Mouse (Mus musculus) layer of hippocampus, adult 2 months (tissue): ENCODE results near the gene Gm6377. TPM values are rescaled to one million over a fixed set of nuclear protein-coding genes. Genes with fewer than 3 reads are reported as not detected.

ENCODE experiments used
- DNase-seq, 2 experiments: peaks; one replicate each; pipeline ENCODE4 v3.0.0; 2022; ENCODE audit warnings: low spot score in 2 of 2
- H3K27ac ChIP-seq: fragments of 200-600 bp; 2 replicates; pipeline ENCODE4 v1.8.1; 2022
- H3K4me3 ChIP-seq: fragments of 200-600 bp; 2 replicates; pipeline ENCODE4 v1.8.1; 2022; ENCODE audit warnings: mild to moderate bottlenecking
- CTCF ChIP-seq: fragments of 200-600 bp; conservative IDR thresholded peaks from 2 replicates; pipeline ENCODE4 v1.8.1; 2022; ENCODE audit warnings: antibody characterized with exemption, mild to moderate bottlenecking, moderate library complexity
- long read RNA-seq, 2 experiments: library from polyadenylated mRNA; stranded (forward); transcript quantifications; one replicate each; pipeline ENCODE4 v2.0.0; 2021; ENCODE audit warnings: borderline mapping rate in 2 of 2
- total RNA-seq, 2 experiments: library from RNA; stranded (reverse); gene quantifications; 2 replicates each; pipeline ENCODE4 v1.2.3; 2021

Gm6377 gene
- total RNA-seq, result not detected
- long read RNA-seq, experiment 1, result 0 reads
- long read RNA-seq, experiment 2, result 0 reads

DNA sequence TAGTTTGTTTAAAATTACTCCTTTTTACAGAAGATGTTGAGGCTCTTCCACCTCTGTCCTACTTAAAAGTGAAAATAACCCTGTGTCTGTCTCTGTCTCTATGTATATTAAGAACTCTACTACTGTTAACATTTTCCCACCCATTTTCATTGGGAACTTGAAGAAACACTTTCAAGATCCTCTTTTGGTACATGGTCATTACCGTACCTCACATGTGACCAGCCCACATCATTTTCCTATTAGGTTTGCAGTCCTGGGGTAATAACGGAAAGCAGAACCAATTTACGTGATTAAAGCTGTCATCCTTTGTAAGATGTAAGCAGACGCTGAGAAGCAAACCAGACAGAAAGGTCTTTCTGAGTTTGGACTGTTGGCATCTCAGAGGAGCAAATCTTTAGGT lies at the start of gene Gm6377:
TSS of gene Gm6377 (plus strand) at position 289 of the 400 bp plus-strand sequence.
- Histone ChIP-seq H3K4me3 (no peak within 1 kb of the TSS), H3K27ac (no peak within 1 kb of the TSS)
- TF ChIP-seq CTCF, result no peak
- DNase-seq, result no peak

DNA sequence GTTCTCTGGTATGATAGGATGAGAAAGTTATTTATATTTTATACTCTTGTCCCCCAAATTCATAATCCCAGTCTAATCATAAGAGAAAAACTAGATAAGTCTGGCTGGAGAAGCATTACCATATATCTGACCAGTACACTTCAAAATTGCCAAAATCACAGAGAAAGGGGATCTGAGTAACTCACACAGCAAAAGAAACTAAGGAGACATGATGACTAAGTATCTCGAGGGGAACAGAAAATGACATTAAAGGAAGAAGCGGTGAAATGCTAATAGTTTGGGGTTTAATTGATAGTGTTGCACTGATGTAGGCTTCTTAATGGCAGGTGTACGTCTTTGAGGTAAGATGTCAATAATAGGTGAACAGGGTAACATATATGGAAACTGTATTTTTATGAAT lies 49.4 kb upstream of the Gm6377 start:
- no peak overlapping the region for H3K27ac ChIP-seq
- no peak for TF ChIP-seq CTCF

DNA sequence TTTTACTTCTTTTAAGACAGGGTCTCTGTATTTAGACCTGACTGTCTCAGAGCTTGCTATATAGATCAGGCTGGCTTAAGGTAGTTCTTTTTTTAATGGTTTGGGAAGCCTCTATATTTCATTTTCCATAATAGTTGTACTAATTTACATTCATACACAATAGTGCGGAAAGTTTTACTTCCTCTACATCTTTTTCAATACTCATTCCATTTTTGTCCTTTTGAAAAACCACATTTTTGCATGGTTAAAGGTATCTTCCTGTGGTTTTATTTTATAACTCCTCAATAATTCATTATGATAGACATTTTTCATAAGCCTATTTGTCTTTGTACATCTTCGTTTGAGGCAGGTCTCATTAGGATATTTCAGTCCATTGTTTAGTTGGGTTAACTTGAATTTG lies 45.3 kb upstream of the Gm6377 start:
- TF ChIP-seq CTCF, result no peak
- Histone ChIP-seq H3K4me3 (no peak overlapping the region), H3K27ac (no peak overlapping the region)
- DNase-seq, result no peak

More for the DNA sequence above, 49.4 kb upstream of the Gm6377 start:
- no peak overlapping the region for H3K4me3 ChIP-seq
- DNase-seq, result no peak

DNA sequence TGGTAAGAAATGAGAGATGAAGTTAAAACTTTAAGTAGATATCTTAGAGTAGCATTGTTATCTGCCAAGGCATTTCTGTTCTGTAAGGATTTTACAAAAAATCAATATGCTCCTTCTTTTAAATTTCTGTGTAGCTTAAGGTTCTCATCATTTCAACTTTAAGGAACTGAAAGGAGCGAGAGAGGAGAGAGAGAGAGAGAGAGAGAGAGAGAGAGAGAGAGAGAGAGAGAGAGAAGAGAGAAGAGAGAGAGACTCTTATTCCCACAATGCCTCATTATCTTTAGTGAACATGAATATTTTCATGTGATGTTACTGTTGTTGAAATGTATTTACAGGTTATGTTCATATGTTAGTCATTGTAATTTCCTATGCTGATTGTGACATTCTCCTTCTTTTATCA lies 36.2 kb upstream of the Gm6377 start:
- no peak overlapping the region for H3K4me3 ChIP-seq
- TF ChIP-seq CTCF, result no peak
- DNase-seq, result no peak
- H3K27ac ChIP-seq, result no peak overlapping the region

DNA sequence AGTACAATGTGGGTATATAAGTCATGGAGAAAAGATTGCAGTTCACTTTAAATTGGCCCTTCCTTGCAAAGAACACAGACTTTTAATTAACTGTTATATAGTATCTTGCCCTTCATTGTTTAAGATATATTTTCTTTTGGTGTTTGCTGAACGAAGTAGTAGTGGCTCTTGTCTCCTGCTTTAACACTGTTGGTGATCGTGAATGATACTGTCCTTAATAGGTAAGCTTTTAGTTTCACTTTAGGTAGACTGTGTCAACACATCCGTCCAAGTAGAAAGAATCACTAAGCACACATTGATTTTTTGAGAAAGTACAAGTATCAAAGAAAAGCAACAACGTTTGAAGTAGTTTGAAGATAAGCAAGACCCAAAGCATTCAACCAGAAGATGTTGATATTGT lies 35.7 kb upstream of the Gm6377 start:
- no peak for DNase-seq
- Histone ChIP-seq H3K4me3 (no peak overlapping the region), H3K27ac (no peak overlapping the region)
- TF ChIP-seq CTCF, result no peak

DNA sequence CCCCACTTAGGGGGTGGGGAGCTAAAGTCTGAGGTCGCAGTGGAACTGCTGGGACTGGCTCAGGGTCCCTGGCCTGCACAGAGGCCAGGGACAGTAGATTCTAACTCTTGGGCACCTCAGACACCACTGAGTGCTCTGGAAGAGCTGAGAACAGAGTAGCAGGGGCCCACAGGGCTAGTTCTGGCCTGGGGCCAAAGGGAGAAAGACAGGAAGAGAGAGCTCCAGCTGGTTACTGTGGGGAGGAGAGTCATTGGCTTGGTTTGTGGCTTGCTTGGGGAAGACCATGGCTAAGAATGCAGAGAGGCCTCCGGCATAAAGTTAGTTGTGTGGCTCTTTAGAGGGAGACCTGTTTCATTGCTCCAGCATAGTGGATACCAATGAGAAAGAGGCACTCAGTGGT lies 21.5 kb upstream of the Gm6377 start:
- DNase-seq, result no peak
- Histone ChIP-seq H3K27ac (no peak overlapping the region), H3K4me3 (no peak overlapping the region)
- TF ChIP-seq CTCF, result no peak

DNA sequence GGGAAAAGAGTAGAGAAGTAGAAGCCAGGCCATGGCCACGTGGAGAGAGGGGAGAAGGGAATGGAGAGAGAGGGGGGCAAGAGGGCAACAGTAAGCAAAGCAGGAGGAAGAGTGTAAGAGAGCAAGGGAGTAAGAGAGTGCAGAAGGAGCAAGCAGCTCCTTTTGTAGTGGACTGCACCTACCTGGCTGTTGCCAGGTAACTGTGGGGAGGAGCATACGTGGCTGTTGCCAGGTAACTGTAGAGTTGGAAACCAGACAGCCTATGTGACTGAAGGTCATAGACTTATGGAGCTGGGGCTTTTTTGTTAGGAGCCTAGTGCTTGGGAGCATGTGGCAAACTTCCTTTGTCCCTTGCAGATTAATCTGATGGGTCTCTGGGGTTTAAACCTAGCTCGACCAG lies 21.1 kb upstream of the Gm6377 start:
- no peak overlapping the region for H3K4me3 ChIP-seq
- H3K27ac ChIP-seq, result no peak overlapping the region
- no peak for TF ChIP-seq CTCF
- no peak for DNase-seq

DNA sequence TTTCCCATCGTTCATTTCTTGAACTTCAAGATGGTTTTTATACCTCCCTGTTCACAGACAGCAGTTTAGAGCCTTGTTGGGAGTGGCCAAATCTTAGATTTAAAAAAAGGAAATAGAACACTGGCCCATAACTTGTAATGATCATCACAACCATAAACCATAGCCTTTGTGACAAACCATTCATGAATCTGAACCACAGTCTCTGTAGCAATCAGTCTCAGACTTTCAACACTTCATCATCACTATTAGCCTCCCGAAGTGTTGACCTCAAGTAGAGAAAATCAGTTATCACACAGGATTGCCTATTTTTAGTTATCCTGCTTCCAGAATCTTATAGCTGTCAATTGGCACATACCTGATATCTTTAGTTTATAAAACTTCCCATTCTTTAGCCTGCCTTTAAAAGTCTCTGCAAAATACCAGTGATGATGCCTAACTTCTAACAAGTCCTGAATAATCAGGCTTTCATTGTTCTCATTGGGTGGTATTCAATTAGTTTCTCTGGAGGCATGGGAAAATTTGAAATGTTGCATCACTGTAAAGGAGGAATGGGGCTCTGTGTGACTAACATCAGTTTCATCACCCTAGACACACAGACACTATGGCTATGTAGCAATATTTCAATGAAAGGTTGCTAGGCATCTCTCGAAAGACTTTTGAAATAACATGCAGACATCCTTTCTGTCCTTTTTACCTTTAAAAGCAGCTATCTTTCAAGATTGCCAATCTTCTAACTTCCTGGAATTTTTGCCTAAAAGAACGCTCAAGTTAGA lies 11.7 kb upstream of the Gm6377 start:
- no peak overlapping the region for H3K27ac ChIP-seq
- DNase-seq, result no peak
- no peak for TF ChIP-seq CTCF
- H3K4me3 ChIP-seq, result no peak overlapping the region

DNA sequence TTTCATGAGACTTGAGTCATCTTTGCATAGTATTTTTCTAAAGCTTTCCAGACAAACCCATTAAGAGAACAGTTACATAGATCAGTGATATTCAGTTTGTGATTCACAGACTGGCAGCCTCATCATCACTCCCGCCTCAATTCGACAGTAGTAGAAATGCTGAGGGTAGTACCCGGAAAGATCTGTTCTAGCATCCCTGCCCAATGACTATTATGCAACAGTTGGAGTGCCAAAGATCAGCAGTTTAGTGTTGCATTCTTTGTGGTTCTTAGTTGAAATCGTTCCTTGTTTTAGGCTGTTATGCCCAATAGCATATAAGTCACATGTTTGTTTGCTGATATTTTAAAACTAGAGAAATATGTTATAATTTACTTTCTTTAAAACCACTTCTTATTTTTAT lies 6.9 kb upstream of the Gm6377 start:
- Histone ChIP-seq H3K27ac (no peak overlapping the region), H3K4me3 (no peak overlapping the region)
- no peak for TF ChIP-seq CTCF
- DNase-seq, result no peak

DNA sequence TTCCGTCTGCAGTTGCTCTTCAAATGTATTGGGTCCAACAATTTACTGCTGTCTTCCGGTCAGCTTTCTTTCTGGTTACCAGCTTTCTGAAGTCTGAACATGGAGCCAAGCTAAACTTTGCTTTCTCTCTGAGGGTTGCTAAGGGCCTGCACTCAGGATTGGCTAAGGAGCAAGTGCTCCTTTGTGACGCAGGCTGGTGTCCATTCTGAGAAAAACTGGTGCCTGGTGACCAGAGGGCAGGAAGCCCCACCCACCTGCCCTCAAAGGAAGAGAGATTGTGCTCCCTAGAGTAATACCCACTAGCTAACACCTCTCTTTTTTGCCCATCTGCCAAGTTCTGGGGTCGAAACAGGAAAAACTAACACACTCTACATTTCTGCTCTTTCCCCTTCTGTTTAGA lies 5.6 kb upstream of the Gm6377 start:
- no peak for TF ChIP-seq CTCF
- H3K4me3 ChIP-seq, result no peak overlapping the region
- no peak for DNase-seq
- no peak overlapping the region for H3K27ac ChIP-seq

DNA sequence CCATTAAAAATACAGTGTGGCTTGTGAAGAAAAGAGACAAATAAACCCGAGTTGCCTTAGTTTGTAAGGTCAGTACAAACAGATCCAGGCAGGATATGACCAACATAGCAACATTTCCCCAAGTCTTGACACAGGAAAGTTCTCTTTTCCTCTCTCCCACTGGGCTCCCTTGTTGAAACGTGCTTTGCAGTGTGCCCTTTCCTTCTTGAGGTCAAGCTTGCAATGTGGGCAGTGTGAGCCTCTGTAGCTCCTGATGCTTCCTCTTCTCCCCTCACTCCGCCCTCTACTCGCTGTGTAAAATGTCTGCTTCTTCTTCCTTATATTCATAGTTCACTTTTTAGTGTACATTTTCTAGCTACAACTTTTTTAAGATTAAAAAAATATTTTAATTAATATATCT lies 5.1 kb upstream of the Gm6377 start:
- DNase-seq, result no peak
- no peak overlapping the region for H3K4me3 ChIP-seq
- H3K27ac ChIP-seq, result no peak overlapping the region
- TF ChIP-seq CTCF, result no peak

DNA sequence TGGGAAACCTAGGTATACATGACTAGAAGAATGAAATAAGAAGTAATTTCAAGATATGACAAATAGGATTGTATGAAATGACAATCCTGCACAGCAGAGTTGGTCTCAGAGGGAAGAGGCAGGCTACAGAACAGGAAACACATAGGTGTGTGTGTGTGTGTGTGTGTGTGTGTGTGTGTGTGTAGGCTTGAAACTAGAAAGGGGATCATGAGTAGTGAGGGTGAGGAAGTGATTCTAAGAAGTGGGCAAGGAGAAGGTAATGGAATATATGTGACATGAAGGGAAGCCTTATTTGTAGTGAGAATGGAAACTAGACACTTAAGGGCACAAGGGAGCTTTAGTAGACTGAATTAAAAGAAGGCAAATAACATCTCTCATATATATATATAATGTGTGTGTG lies 11.3 kb downstream of the Gm6377 start:
- Histone ChIP-seq H3K27ac (no peak overlapping the region), H3K4me3 (no peak overlapping the region)
- no peak for TF ChIP-seq CTCF
- no peak for DNase-seq

DNA sequence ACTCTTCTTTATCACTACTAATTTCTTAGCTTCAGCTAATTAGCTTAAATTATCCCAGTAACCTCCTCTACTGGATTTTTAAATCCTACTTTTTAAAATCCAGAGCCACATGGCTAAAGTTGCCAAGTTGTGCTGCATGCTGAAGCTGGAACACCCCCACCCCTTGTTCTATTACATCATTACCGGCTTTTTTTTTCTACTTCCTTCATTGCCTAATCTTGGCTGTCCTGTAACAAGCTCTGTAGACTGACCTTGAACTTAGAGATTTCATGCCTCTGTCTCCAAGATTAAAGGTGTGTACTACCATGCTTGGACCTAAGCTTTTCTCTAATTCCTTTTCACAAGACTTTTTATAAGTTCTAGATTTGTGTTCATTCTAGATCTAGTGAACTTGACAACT lies 32.2 kb downstream of the Gm6377 start:
- Histone ChIP-seq H3K27ac (no peak overlapping the region), H3K4me3 (no peak overlapping the region)
- TF ChIP-seq CTCF, result no peak
- DNase-seq, result no peak

DNA sequence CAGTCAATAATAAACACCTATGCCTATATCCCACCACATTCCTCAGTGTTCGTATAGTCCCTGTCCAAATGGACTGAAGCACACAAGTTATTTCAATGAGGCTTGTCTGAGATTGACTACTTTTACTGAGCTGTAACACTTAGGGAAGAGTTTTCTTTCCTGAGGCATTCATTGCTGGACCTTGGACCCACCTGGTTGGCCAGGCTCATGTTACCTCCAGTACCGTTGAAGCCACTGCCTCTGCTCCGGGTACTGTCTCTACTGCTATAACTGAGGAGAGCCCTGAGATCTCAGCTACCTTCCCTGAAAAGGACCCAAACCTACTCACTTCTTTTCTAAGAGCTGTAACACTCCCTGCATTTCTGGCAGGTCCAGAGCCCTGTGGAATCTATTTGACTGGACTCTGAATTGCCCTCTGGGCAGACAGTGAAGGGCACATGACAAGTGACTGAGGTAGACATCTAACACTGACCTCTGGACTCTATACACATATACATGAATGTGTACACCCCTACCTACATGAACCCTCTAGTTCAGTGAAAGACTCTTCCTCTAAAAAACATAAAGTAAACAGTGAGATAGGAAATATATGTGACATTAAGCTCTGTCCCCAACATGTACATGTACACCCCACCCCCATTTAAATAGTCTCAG lies 39.0 kb downstream of the Gm6377 start:
- DNase-seq, result no peak
- no peak overlapping the region for H3K4me3 ChIP-seq
- H3K27ac ChIP-seq, result no peak overlapping the region
- TF ChIP-seq CTCF, result no peak

DNA sequence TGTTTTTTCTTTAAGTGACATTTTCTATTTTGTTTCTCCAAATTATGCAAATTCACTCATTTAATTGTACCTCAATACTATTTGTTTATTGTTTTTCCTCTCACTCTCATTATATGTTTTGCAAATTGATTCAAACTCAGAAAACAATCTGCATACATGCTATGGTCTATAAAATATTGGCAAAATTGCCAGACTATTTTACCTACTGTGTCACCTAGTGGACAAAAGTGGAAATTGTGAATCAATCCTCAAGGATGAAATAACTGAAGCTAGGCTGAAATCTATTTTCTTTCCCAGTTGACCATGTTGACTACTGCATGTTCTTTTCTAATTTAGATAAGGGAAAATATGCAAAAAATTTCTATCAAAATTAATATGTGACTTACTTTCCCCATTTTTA lies 41.6 kb downstream of the Gm6377 start:
- peak; percentile 80 for TF ChIP-seq CTCF
- H3K27ac ChIP-seq, result no peak overlapping the region
- DNase-seq, result no peak
- H3K4me3 ChIP-seq, result no peak overlapping the region

Other genes starting within 250 kb of the Gm6377 start
- gene Hmgn5, start 183.4 kb upstream of the Gm6377 start, total RNA-seq, result 10 to 100 TPM in 1 of 2 experiments, 1 to 10 TPM in 1; 9.1 to 10.4 TPM
- 10 to 100 TPM; 82.6 to 82.7 TPM for gene Sh3bgrl, start 101.4 kb upstream of the Gm6377 start, total RNA-seq